Mouse (Mus musculus) 3T3-L1 (cell line): ENCODE results near the gene Nrxn3.

Experiments used
- DNase-seq: peaks from one replicate; pipeline ENCODE4 v3.0.0-alpha.2; 2015; ENCODE audit warnings: low read depth, low spot score

The Nrxn3 gene

DNA sequence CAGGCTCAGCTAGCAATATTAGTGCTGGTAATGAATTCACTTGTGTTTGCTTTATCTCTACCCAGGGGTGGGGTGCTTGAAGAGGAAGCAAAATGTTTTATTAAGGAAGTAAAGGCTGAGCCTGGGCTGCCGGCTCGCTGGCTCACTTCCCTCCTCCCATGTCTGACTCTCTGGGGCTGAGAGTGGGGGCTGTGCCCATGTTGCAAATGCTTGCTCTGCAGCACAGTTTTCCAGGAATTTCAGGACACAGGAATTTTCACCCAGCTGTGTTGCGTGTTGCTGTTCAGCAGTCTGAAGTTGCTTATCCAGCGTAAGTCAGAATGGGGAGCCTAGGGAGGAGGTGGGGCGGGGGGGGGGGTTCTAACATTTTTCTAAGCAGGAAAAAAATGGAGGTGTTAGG, 89.5 kb downstream of the Nrxn3 start:
- DNase-seq = no peak

DNA sequence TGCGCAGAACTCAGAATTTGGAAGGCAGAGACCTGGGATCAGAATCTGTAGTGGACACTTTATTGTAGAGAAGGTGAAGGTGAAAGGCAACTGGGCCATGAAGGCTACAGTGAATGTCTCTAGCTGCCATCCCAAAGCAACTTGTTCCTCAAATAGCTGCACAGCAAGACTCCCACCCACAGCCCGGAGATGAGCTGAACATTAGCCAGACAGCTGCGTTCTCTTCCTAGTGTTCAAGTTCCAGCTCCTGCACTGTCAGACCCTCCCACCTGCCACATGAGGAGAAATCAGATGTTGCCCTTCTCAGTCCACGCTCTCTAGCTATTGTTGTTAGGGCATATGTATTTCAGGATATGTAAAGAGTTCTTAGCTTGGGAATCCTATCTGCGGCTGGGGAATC, 94.2 kb downstream of the Nrxn3 start:
- no peak for DNase-seq

DNA sequence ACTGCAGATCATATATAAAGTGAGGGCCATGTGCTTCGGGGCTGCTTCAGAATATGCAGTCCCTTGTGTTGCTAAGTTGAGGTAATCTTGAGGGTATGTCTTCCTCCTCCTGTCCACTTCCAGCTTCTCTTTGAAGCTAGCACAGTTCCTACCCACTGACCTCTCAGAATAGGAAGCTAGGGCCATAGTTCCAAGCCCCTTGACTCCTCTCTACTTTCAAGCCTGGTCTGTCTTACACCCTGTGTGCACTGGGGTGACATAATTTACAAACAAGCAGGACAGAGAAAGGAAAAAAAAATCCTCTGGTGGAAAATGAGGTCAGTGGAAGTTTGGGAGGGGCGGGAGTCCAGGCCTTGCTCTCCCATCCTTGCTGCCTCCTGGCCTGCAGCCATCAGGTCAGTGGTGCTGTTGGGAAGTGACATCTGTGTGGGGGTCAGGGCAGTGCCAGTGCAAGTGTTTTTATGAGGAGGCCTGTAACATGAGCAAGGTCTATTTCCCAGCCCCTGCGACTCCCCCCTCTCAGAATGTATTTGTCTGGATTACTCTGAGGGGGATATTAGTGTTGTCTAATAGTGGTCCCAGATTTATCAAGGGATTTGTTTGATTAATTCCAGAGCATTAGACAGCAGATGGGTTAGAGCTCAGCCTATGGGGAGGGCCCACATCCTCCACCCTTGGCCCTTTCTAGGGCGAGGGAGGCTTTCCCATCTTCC, 96.1 kb downstream of the Nrxn3 start:
- no peak for DNase-seq

DNA sequence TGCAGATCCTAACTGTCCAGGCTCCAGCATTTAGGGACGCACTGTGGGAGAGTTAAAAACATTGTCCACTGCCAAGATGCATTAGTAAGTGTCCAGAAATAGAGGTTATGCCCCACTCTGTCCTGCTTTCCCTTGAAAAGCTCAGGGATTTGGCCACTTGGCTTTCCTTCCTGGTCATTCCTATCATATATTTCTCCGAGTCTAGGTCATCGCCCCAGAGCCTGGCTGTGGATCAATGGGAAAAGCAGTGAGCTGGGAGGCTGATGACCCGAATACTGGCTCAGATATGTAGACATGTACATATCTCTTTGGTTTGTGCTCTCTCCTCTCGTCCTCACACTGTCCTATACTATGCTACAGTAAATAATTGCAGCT, 96.6 kb downstream of the Nrxn3 start:
- DNase-seq = no peak

DNA sequence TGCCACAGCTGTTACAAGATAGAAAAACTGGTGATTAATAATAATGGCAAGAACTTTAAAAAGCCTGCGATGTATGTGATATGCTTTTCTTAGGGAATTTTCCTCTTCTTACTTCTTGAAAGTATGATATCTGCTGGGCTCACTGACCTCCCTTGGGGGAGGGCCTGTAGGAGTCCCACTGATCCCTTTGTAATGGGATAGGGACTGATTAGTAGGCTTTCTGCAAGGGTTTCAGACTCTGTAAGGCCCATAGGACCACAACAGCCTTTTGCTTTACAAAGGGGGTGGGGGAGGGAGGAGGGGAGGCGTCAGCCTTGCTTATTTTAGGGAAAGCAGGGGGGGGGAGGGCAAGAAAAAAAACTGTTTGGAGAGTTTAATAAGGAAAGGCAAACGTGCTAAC, 97.5 kb downstream of the Nrxn3 start:
- no peak for DNase-seq

DNA sequence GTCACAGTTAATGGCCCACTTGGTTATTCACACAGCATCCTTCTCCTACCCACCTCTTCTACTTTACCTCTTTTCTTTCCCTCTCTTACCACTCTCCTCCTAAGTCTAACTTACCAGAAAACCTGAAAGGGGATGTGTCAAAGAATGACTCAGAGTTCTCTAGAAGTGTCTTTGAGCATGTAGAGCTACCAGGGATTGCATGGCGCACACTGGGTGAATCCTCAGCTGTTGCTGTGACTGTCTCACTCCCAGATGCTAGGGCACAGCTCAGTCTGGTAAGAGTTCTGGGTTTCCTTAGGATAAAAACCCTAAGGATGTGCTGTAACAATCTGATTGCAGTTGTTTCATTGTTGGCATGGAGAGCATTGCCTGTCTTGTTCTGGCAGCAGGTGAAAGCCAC, 108.2 kb downstream of the Nrxn3 start:
- no peak for DNase-seq

DNA sequence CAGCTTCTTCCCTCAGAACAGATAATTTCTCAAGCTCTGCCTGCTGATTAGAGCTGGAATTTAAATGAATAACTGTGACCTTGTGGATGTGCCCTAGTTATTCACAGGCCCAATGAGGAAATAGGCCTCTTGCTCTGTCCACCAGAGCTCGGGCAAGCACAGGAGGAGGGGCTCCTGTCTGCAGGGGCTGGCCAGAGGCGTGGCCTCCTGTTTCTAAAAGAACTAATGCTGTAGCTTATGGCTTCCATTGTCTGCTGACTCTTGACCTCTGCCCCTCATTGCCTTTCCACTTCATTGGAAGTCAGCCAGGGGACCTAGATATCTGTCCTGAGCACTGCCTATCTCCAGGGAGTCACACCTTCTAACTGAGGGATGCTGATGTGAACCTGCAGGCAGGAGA, 113.1 kb downstream of the Nrxn3 start:
- no peak for DNase-seq

DNA sequence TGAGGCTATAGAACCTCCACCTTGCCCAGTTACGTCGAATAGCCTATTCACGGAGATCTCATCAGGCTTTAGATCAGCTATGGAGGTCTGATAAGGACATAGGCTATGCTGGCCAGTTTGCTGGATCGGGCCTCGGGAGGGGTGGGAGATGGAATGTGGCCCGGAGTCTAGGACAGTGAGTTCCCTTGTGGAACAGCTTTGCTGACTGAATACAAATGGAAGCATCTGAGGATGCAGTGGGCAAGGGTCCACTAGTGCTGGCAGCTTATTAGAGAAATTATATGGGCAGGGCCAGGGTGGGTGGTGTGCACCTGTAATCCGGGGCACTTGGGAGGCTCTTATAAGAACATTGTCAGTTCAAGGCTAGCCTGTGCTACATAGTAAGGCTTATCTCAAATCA, 117.0 kb downstream of the Nrxn3 start:
- no peak for DNase-seq

DNA sequence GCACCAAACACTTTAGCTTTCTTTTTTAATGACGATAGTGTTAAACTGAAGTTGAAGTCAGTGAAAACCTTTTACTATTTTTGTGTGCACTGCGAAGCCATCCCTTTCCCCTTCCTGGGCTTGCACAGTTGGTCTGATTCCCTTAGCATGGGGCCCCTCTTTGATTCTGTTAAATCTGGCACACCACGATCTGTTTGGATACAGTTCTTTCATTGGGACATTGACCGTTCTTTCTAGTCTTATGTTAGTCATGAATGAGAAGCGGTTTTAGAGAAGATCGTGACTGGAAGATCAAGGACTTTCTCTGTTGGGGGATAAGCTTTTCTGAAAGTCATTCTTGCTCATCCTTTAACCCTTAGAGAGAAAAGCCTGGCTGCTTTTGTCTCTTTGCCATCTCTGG, 118.7 kb downstream of the Nrxn3 start:
- DNase-seq = no peak

DNA sequence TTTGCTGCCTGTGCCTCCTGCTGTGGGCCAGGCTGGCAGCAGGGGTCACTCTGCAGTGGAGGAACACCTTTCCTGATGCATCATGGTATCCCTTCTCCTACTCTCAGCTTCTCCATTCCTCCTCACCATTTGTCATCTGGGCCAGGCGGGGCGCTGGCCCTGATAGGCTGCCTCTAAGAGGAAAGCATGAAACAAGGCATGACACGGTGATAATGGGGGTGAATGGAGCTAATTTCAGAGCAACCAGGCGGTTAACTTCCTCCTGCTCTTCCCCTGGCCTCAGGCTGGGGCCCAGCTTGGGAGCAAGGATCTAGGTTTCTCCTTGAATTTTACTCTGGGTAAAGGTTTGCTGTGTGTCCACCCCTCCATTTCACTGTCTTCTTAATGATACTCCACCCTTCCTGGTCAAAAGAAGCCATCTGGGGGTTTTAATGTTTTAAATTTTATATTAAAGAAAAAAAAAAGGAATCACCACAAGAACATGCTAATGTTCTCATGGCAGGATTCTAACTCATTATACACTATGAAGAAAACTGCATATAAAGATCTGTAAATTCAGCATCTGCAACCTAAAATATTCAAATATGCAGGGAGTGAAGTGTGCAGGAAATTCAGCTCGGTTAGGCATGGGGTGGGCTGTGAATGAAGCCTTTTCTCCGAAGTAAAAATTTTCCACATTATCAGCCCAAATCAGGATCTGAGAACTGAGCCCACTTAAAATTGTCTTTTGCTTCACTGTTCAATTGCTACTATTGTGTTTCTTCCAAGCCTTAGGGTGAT, 127.9 kb downstream of the Nrxn3 start:
- no peak for DNase-seq

DNA sequence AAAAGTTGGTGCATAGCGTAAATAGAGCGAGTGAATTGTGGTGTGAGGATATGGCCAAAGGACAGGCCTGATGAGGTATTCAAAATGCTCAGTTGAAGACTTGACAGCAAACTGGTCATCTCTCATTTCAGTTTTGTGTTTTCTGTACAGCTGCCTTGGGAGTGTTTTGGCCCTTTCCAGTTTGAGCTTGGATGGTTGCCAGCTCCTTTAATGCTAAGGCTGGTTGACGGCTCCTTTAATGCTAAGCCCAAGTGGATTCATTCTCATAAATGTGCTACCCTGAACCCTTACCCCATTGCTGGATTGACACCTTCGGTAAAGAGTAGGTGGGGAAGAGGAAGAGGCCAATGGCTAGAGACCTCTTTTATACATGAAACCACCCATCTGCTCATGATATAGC, 131.4 kb downstream of the Nrxn3 start:
- no peak for DNase-seq

DNA sequence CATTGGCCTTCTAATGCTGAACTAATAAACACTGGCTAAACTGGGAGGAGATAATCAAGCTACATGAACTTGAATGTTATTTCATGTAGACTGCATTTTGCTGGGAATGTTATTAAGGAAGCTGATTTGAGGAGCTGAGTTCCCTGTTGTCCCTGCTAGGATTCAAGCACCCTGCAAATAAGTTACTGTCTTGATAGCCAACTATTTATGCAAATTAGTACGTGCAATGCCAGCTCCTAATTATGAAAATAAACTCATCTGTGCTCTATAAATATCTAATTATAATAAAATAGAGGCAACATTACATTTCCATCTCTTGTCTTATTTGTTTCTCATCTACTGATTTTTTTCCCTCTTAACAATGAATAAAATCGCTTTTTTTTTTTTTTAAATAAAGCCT, 135.0 kb downstream of the Nrxn3 start:
- DNase-seq = no peak

DNA sequence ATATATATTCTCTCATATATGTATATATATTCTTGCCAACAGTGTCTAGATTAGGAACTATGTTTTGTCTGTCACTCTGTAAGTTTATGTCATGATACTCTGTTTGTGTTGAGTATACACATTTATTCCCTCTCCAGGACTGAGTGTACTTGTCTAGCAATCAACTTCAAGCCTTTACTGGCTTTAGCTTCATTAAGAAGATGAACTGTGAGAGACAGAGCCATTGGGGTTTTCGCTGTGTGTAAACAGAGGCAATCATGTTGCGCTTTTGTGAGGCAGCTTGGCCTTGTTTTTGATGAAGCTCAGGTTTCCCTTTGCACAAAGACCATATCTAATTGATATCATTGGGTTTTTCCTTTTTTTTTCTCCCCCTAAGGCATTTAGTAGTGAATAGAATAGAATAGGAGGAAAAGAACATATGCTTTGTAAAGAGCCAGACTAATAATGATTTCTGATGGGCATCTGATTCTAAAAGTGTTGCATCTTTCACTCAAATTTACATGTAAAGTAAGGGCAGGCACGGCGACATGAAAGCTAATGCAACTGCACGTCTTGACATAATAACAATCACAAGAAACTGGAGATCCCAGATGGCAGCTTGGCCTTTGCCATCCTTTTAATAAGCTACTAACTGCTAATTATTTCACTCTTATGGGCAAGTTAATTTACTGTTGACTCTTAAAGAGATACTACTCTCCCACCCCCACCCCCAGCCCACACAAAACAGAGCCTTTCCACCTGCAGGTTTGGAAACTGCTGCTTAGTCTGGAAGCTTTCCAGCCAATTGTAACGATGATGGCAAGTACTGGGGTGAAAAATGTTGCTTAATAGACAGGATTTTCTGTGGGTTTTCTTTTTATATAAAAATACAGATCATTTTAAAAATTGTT, 137.0 kb downstream of the Nrxn3 start:
- no peak for DNase-seq

DNA sequence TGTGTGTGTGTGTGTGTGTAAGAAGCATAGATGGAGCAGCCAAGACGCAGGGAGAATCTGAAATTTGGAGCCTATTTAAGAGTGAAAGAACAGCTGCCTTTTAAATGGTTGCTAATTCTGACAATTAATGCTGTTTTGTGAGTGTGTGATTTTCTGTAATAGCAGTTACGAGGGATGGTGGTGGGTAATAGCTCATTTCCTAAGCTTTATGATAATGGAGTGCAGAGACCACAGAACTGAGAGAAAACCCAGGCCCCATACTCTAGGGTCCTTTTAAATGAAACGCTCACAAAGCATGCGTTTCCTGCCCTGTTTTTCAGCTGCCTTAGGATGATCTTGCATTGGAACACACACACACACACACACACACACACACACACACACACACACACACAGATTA, 137.7 kb downstream of the Nrxn3 start:
- no peak for DNase-seq

DNA sequence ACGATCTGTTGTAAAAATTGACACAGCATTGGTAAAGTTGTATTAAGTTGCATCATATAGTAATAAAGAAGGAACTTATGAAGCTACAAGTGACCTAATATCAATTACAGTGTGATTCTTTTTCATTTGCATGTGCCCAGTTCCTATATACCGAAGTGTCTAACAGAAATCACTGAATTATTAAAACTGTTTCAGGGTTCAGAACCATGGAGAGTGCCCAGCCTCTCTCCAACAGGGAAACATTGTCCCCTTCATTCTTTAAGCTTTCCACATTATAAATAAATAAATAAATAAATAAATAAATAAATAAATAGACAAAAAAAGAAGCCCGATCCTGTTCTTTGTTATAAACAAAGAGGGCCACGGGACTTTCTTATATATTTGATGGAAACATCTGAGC, 140.4 kb downstream of the Nrxn3 start:
- peak; percentile 1 for DNase-seq

DNA sequence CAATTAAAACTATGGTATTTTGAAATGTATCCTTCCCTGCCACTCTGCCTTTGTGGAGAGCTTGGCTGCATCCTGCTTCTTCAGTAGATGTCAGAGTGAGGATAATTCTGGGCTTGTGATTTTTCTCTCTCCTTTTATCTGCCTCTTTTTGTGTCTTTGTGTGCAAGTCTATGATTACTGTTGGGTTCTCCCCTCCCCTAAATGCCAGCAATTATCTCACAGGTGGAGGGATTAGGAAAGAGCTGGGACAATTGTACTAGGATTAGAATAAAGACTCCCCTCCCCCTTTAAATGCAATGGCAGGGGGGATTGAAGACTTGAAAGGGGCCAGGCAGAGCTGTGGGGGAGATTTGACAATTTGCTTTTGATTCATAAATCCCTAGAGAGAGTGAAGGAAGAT, 145.6 kb downstream of the Nrxn3 start:
- DNase-seq = no peak

DNA sequence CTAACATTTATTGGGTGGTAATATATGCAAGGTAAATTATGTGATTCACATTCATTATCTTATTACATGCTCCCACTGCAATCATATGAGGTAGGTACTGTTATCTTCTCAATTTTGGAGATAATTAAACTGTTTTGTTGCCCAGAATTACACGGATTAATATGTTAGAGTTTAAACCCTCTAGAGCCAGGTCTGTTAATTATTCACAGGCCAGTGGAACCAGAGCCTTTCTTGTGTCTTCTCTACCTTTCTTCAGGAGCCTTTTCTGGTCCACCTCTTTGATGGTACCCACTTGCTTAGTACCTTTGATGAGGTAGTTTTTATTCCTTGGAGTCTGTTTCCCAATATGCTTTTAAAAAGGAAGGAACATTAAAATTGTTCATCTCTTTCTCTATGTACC, 174.7 kb downstream of the Nrxn3 start:
- DNase-seq = no peak

DNA sequence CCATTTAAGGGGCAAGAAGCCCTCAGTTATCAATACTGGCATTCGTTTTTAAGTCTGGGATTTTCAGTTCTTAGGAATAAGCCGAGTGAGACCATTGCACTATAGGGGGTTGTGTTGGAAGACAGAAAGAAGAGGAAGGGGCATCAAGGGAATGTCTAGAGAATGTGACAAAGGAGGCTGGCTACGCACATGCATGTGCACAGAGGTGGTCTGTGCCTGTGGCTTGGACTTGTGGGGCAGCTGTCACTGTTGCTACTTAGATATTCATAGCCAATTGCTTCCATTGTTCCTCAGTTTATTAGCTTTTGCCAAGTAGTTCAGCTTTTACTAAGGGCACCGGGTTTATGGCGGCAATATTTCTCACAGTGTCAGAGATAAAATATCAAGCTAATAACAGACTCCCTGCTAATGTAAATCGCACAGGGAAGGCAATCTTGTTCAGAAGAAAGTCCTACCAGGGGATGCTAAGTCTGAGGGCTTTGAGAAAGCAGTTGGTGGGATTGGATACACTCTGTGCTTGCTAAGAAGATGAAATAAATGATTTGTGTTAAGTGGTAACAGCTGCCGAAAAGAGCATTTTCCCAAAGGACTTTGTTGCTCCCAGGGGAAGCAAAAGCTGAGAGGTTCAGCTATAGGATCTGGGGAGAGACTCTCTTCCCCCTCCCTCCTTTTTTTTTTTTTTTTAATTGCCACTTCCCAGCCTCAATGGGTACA, 177.5 kb downstream of the Nrxn3 start:
- DNase-seq = no peak

DNA sequence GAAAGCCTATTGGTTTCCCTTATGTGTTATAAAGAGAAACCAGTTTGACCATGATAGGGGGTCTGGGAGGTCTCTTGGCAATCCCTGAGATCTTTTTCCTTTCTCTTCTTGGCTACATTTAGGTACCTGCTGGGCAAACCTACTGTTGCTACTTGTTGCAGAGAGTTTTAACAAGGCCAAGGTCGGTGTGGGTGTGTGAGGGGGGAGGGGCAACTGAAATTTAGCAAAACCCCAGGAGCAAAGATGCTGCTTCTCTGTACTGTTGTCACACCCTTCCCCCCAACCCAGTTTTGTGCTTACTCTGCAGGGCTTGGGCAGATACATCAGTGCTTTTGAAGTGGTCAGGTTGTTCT, 178.0 kb downstream of the Nrxn3 start:
- DNase-seq = no peak

DNA sequence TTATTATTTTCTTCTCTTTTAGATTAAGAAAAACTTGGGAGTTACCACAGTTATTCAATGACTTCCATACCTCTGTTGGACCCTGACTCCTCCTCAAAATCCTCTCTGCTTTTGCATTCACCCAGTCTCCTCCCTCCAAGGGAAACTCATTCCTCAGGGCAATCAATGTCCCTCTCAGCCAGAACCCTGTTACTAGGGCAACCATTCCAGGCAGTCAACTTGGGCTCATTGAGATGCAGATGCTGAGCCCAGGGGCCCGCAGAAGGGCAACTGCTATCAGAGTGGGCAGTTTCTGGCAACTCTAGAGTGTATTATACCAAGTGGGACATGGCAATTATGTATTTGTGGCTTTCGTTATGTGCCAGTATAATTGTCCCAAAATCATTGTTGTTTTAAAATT, 188.1 kb downstream of the Nrxn3 start:
- no peak for DNase-seq

DNA sequence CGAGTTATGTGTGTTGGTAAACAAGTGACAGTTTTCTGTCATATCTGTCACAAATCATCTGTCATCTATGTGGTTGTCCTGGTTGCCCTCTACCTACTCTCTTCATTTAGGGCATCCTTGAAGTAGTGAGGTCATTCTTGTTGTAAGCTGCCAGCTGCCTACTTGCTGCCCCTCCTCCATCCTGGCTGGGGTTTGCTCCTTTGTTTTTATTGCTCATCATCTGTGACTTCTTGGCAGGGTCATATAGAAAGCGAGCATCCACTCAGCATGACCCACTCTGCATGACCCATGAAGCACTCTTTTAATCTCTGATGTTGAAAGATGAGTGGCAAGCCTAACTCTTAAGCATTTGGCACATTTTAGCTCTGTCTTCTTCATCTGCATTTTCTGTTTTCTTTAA, 194.1 kb downstream of the Nrxn3 start:
- no peak for DNase-seq

DNA sequence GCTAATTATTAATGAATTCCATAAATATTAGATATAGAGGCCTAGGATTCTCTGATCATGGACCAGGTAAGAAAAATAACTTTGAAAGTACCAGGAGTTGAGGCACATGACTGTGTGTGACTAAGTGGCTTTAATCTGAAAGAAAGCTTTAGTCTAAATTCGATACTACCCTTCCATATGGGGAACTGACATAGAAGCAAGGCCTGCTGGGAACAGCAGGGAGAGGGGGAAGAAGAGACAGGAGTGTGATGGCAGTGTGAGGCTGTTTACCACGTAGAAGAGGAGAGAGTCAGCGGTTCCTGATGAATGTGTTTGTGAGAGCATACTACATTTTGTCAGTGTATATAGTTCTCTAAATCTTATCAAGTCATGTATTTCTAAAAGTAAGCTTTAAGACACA, 202.2 kb downstream of the Nrxn3 start:
- DNase-seq = no peak
